Mouse (Mus musculus): ENCODE data around the gene Sgcd. TPM values are rescaled to one million over a fixed set of nuclear protein-coding genes. Genes with fewer than 3 reads are reported as not detected.
A peak's percentile ranks its signal among the peaks of the same experiment; 100 is the strongest.
"Not testable (repeated sequence)": the region's sequence is repeated elsewhere in the genome, so short reads cannot be mapped to it uniquely, and the experiment has no call there.

Gene Sgcd
- polyA plus RNA-seq, 1 experiment from 2014 or later, result 0.24 TPM

GRCm38 (mm10) chr11:47459214-47459613 lies 529.6 kb downstream of the Sgcd start:
- Histone ChIP-seq H3K9me3 (replicated peaks) (no peaks in the 10 kb centered on the region), H3K4me2 (no peak overlapping the region), H3K4me3 (replicated peaks) (no peak overlapping the region), H3K36me3 (replicated peaks) (no peaks in the 10 kb centered on the region), H3K4me1 (replicated peaks) (no peaks in the 10 kb centered on the region), H3K27me3 (no peaks in the 10 kb centered on the region), H3K27ac (replicated peaks) (no peak overlapping the region), H3K9ac (no peak overlapping the region)
- no peak for ATAC-seq (ENCODE audit: insufficient read depth)
- WGBS (ENCODE audit: insufficient replicate concordance), result 44% methylated on average over 3 of the region's 3 CpGs

- H3K4me2 ChIP-seq, result no peak overlapping the region
- no peak overlapping the region for H3K4me3 ChIP-seq (replicated peaks)
- no peak for ATAC-seq (ENCODE audit: insufficient read depth)
- WGBS (ENCODE audit: insufficient replicate concordance), result 25% methylated on average over 2 of the region's 2 CpGs
- H3K36me3 ChIP-seq (replicated peaks), result no peaks in the 10 kb centered on the region
- no peaks in the 10 kb centered on the region for H3K4me1 ChIP-seq (replicated peaks)
- H3K27ac ChIP-seq (replicated peaks), result no peak overlapping the region
- no peaks in the 10 kb centered on the region for H3K9me3 ChIP-seq (replicated peaks)
- no peak overlapping the region for H3K9ac ChIP-seq
- H3K27me3 ChIP-seq, result no peaks in the 10 kb centered on the region
Observed at GRCm38 (mm10) chr11:47447790-47448189, 541.0 kb downstream of the Sgcd start.

- H3K27ac ChIP-seq (replicated peaks), result no peak overlapping the region
- H3K27me3 ChIP-seq, result no peaks in the 10 kb centered on the region
- H3K9me3 ChIP-seq (replicated peaks), result no peaks in the 10 kb centered on the region
- no peak for ATAC-seq (ENCODE audit: insufficient read depth)
- no peak overlapping the region for H3K9ac ChIP-seq
- 42% methylated on average over 3 of the region's 3 CpGs for WGBS (ENCODE audit: insufficient replicate concordance)
- no peak overlapping the region for H3K4me3 ChIP-seq (replicated peaks)
- no peaks in the 10 kb centered on the region for H3K4me1 ChIP-seq (replicated peaks)
- no peaks in the 10 kb centered on the region for H3K36me3 ChIP-seq (replicated peaks)
- H3K4me2 ChIP-seq, result no peak overlapping the region
Observed at GRCm38 (mm10) chr11:47446337-47446736, 542.4 kb downstream of the Sgcd start.

- no peak overlapping the region for H3K4me3 ChIP-seq (replicated peaks)
- no peak for ATAC-seq (ENCODE audit: insufficient read depth)
- no peaks in the 10 kb centered on the region for H3K9me3 ChIP-seq (replicated peaks)
- no peak overlapping the region for H3K9ac ChIP-seq
- H3K4me1 ChIP-seq (replicated peaks), result no peaks in the 10 kb centered on the region
- H3K27ac ChIP-seq (replicated peaks), result no peak overlapping the region
- no peak overlapping the region for H3K4me2 ChIP-seq
- H3K27me3 ChIP-seq, result no peaks in the 10 kb centered on the region
- no peaks in the 10 kb centered on the region for H3K36me3 ChIP-seq (replicated peaks)
- WGBS (ENCODE audit: insufficient replicate concordance), result 35% methylated on average over 2 of the region's 2 CpGs
Observed at GRCm38 (mm10) chr11:47445683-47446082, 543.1 kb downstream of the Sgcd start.

GRCm38 (mm10) chr11:47442266-47442665 lies 546.5 kb downstream of the Sgcd start:
- WGBS (ENCODE audit: insufficient replicate concordance), result 50% methylated on average over 2 of the region's 2 CpGs
- no peak for ATAC-seq (ENCODE audit: insufficient read depth)

GRCm38 (mm10) chr11:47399607-47400006 lies 589.2 kb downstream of the Sgcd start:
- no peak overlapping the region for H3K4me2 ChIP-seq

More at GRCm38 (mm10) chr11:47442266-47442665, 546.5 kb downstream of the Sgcd start:
- H3K9ac ChIP-seq, result no peak overlapping the region
- H3K36me3 ChIP-seq (replicated peaks), result no peaks in the 10 kb centered on the region
- no peaks in the 10 kb centered on the region for H3K4me1 ChIP-seq (replicated peaks)
- no peak overlapping the region for H3K27ac ChIP-seq (replicated peaks)
- no peaks in the 10 kb centered on the region for H3K27me3 ChIP-seq
- no peak overlapping the region for H3K4me2 ChIP-seq
- no peak overlapping the region for H3K4me3 ChIP-seq (replicated peaks)
- no peaks in the 10 kb centered on the region for H3K9me3 ChIP-seq (replicated peaks)

GRCm38 (mm10) chr11:47390798-47391197 lies 598.0 kb downstream of the Sgcd start:
- H3K27ac ChIP-seq (replicated peaks); H3K4me1 ChIP-seq (replicated peaks); H3K36me3 ChIP-seq (replicated peaks); H3K9me3 ChIP-seq (replicated peaks); H3K4me3 ChIP-seq (replicated peaks); H3K4me2 ChIP-seq; H3K9ac ChIP-seq; ATAC-seq (ENCODE audit: insufficient read depth); H3K27me3 ChIP-seq: not testable (repeated sequence)
- 43% methylated on average over 2 of the region's 2 CpGs for WGBS (ENCODE audit: insufficient replicate concordance)

More at GRCm38 (mm10) chr11:47399607-47400006, 589.2 kb downstream of the Sgcd start:
- ATAC-seq (ENCODE audit: insufficient read depth), result no peak
- Histone ChIP-seq H3K36me3 (replicated peaks) (no peaks in the 10 kb centered on the region), H3K4me1 (replicated peaks) (no peaks in the 10 kb centered on the region), H3K9me3 (replicated peaks) (no peaks in the 10 kb centered on the region), H3K27ac (replicated peaks) (no peak overlapping the region), H3K4me3 (replicated peaks) (no peak overlapping the region), H3K9ac (no peak overlapping the region), H3K27me3 (no peaks in the 10 kb centered on the region)
- 40% methylated on average over 3 of the region's 3 CpGs for WGBS (ENCODE audit: insufficient replicate concordance)

- H3K4me1 ChIP-seq (replicated peaks), result no peaks in the 10 kb centered on the region
Observed at GRCm38 (mm10) chr11:47389327-47389726, 599.4 kb downstream of the Sgcd start.

GRCm38 (mm10) chr11:47387726-47388125 lies 601.0 kb downstream of the Sgcd start:
- Histone ChIP-seq H3K4me2 (no peak overlapping the region), H3K4me3 (replicated peaks) (no peak overlapping the region), H3K9me3 (replicated peaks) (no peaks in the 10 kb centered on the region), H3K9ac (no peak overlapping the region), H3K27ac (replicated peaks) (no peak overlapping the region), H3K27me3 (no peaks in the 10 kb centered on the region), H3K36me3 (replicated peaks) (no peaks in the 10 kb centered on the region), H3K4me1 (replicated peaks) (no peaks in the 10 kb centered on the region)
- 39% methylated on average over 3 of the region's 3 CpGs for WGBS (ENCODE audit: insufficient replicate concordance)
- no peak for ATAC-seq (ENCODE audit: insufficient read depth)

More at GRCm38 (mm10) chr11:47389327-47389726, 599.4 kb downstream of the Sgcd start:
- Histone ChIP-seq H3K27me3 (no peaks in the 10 kb centered on the region), H3K4me2 (no peak overlapping the region), H3K9ac (no peak overlapping the region), H3K4me3 (replicated peaks) (no peak overlapping the region), H3K9me3 (replicated peaks) (no peaks in the 10 kb centered on the region), H3K36me3 (replicated peaks) (no peaks in the 10 kb centered on the region), H3K27ac (replicated peaks) (no peak overlapping the region)
- no peak for ATAC-seq (ENCODE audit: insufficient read depth)

GRCm38 (mm10) chr11:47386136-47386535 lies 602.6 kb downstream of the Sgcd start:
- ATAC-seq (ENCODE audit: insufficient read depth), result no peak
- H3K9me3 ChIP-seq (replicated peaks), result no peaks in the 10 kb centered on the region
- no peak overlapping the region for H3K27ac ChIP-seq (replicated peaks)
- H3K4me3 ChIP-seq (replicated peaks), result no peak overlapping the region
- H3K4me1 ChIP-seq (replicated peaks), result no peaks in the 10 kb centered on the region
- H3K36me3 ChIP-seq (replicated peaks), result no peaks in the 10 kb centered on the region
- no peaks in the 10 kb centered on the region for H3K27me3 ChIP-seq
- no peak overlapping the region for H3K4me2 ChIP-seq
- no peak overlapping the region for H3K9ac ChIP-seq

GRCm38 (mm10) chr11:47379630-47379958 lies 609.2 kb downstream of the Sgcd start:
- ATAC-seq (ENCODE audit: insufficient read depth), result no peak
- Histone ChIP-seq H3K4me2 (peak overlapping the region; percentile 48; the same call in 1 of the 2 replicates), H3K9ac (no peak overlapping the region), H3K4me1 (replicated peaks) (no peaks in the 10 kb centered on the region), H3K27me3 (0 out of 2 replicates have a peak, but pooled peaks cover 2% of the 10 kb centered on the region), H3K4me3 (replicated peaks) (no peak overlapping the region), H3K27ac (replicated peaks) (no peak overlapping the region), H3K36me3 (replicated peaks) (no peaks in the 10 kb centered on the region), H3K9me3 (replicated peaks) (no peaks in the 10 kb centered on the region)
- WGBS (ENCODE audit: insufficient replicate concordance), result 27% methylated on average over 4 of the region's 4 CpGs

GRCm38 (mm10) chr11:47378843-47379629 lies 609.7 kb downstream of the Sgcd start:
- ATAC-seq (ENCODE audit: insufficient read depth), result no peak

More at GRCm38 (mm10) chr11:47378843-47379629, 609.7 kb downstream of the Sgcd start:
- Histone ChIP-seq H3K4me1 (replicated peaks) (no peaks in the 10 kb centered on the region), H3K9me3 (replicated peaks) (no peaks in the 10 kb centered on the region), H3K4me2 (peak overlapping the region; percentile 48), H3K27ac (replicated peaks) (no peak overlapping the region), H3K9ac (no peak overlapping the region), H3K36me3 (replicated peaks) (no peaks in the 10 kb centered on the region), H3K4me3 (replicated peaks) (0 out of 2 replicates have a peak overlapping the region, but pooled peaks have one; percentile 18), H3K27me3 (0 out of 2 replicates have a peak, but pooled peaks cover 2% of the 10 kb centered on the region)
- WGBS (ENCODE audit: insufficient replicate concordance), result 12% methylated on average over 25 of the region's 25 CpGs
